Mouse (Mus musculus) lung, adult 2 months (tissue): ENCODE results near the gene Scd2.

Experiments used
- CTCF ChIP-seq: fragments of 200-500 bp; IDR thresholded peaks from 2 replicates; pipeline ENCODE4 v1.5.1; 2011; ENCODE audit warnings: mild to moderate bottlenecking, low read length, control low read depth; ENCODE audit not compliant: insufficient read depth
- POLR2A ChIP-seq: fragments of 200-500 bp; IDR thresholded peaks from 2 replicates; pipeline ENCODE4 v1.6.1; 2011; ENCODE audit warnings: low read depth, mild to moderate bottlenecking, control low read depth, low read length, borderline replicate concordance; ENCODE audit errors: extremely low read depth

GRCm38 (mm10) chr19:44318545-44318944 is 25.1 kb downstream of the Scd2 start:
- TF ChIP-seq CTCF (no peak), POLR2A (no peak)
